ENCODE assay signal across 8 mouse cellular contexts in the genomic region with DNA sequence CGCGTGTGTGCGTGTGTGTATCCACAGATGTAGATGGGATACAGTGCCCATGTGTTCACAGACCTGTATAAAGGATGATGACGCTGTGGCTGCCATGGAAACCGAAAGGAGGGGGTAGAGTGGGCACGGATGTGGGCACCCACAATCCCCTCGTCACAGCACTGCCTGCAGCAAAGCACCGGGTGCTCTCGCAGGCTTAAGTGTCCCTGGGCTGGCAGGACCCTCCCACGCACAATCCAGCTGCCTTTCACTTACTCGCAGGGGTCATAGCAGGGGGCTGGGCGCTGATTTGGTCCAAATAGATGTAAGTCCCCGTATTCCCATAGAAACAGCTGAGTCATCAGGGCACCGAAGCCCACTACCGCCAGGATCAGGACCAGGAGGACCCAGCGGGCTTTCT. TPM values are rescaled to one million over a fixed set of nuclear protein-coding genes. Genes with fewer than 3 reads are reported as not detected.
DNase-seq lines count a peak whose midpoint lies in the region; ATAC-seq and TF ChIP-seq lines count a peak whose summit lies in the region.

No protein-coding gene starts in this region.

- TF ChIP-seq POLR2A in kidney, adult 2 months (IDR thresholded peaks at IDR 0.05; ENCODE audit: low read depth, low read length), result no peak

- no peak overlapping the region for H3K4me3 ChIP-seq in heart, embryonic 16.5 days (ENCODE audit: low read length)
- H3K4me3 ChIP-seq in kidney, adult 2 months (ENCODE audit: insufficient read depth, low read depth, low read length), result no peak overlapping the region

- peaks cover 18% of the 10 kb centered on the region for H3K4me1 ChIP-seq in heart, embryonic 16.5 days (ENCODE audit: control insufficient read depth, insufficient read depth, low read length)
- H3K4me1 ChIP-seq in kidney, adult 2 months (ENCODE audit: control insufficient read depth, insufficient read depth, low read length), result no peaks in the 10 kb centered on the region

- 74% methylated on average over 16 of the region's 16 CpGs for WGBS in heart, embryonic 16.5 days
- WGBS in kidney, adult 2 months, result 74% methylated on average over 16 of the region's 16 CpGs

- intact Hi-C loops in heart, postnatal 10 days (cut with DNase I), result no loop called here
- intact Hi-C loops in left cerebral cortex, postnatal 36 days (cut with DNase I), result loop anchor here (5.0 kb wide), 1 partner anchor 94 kb away; a partner anchor contains a TSS

- no peak overlapping the region for H3K27ac ChIP-seq in heart, embryonic 16.5 days (ENCODE audit: low read length)
- H3K27ac ChIP-seq in kidney, adult 2 months (ENCODE audit: insufficient read depth, low read depth, low read length), result no peak overlapping the region

- 0 out of 2 replicates have a peak, but pooled peaks have one; percentile 25 for ATAC-seq in heart, embryonic 16.5 days (replicated peaks; ENCODE audit: extremely low read depth, insufficient read depth, low FRiP score)

- H3K4me2 ChIP-seq in heart, embryonic 16.5 days (ENCODE audit: low read depth, low read length), result no peak overlapping the region

- no peak for DNase-seq in heart, postnatal 10 days
- peak; percentile 72 for DNase-seq in adrenal gland, postnatal 14 days
- DNase-seq in frontal cortex, postnatal 10 days (ENCODE audit: low spot score in 2 of 2), result peak; percentile 83 to 90
- DNase-seq in left cerebral cortex, postnatal 36 days (ENCODE audit: low spot score in 2 of 2), result peak; percentile 89 to 90
- DNase-seq in natural killer cell, adult 2 months (ENCODE audit: low spot score in 2 of 2), result peak; percentile 90 to 93
- DNase-seq in thymus, postnatal 4 days, result peak; percentile 93
- DNase-seq in kidney, adult 2 months, result no peak

- H3K9me3 ChIP-seq in heart, embryonic 16.5 days (replicated peaks; ENCODE audit: control insufficient read depth, low read length), result no peaks in the 10 kb centered on the region

- no peak overlapping the region for H3K9ac ChIP-seq in heart, embryonic 16.5 days (ENCODE audit: low read length)

- peaks cover 5% of the 10 kb centered on the region; the same call in 1 of the 2 replicates for H3K36me3 ChIP-seq in heart, embryonic 16.5 days (ENCODE audit: control insufficient read depth, insufficient read depth)
- H3K36me3 ChIP-seq in kidney, adult 2 months (ENCODE audit: control insufficient read depth, insufficient read depth, low read length), result no peaks in the 10 kb centered on the region

- H3K27me3 ChIP-seq in heart, embryonic 16.5 days (ENCODE audit: control insufficient read depth, insufficient read depth, low read length), result no peaks in the 10 kb centered on the region
- no peaks in the 10 kb centered on the region for H3K27me3 ChIP-seq in kidney, adult 2 months (replicated peaks; ENCODE audit: control insufficient read depth, insufficient read depth, low read length)

- no peak for TF ChIP-seq CTCF in kidney, adult 2 months (conservative IDR thresholded peaks at IDR 0.05; ENCODE audit: insufficient read depth, insufficient read length, low read depth, low read length)

RNA-seq across cellular contexts. Expression of a gene that starts 11.6 kb away (rescaled TPM):
- 58.6 and 63.4 TPM in 2 replicates for polyA plus RNA-seq in heart, embryonic 16.5 days (2015; fragmentation: Nextera tagmentation; extraction: Ambion mirVana)
- 10 to 100 TPM; 32.5 to 35.1 TPM for total RNA-seq in heart, postnatal 10 days (2021)
- total RNA-seq in adrenal gland, postnatal 14 days (2021), result 87.2 and 100 TPM in 2 replicates
- total RNA-seq in left cerebral cortex, postnatal 36 days (2021), result 100 to 1,000 TPM; 818 to 936 TPM
- polyA plus RNA-seq in kidney, adult 2 months (2012; rRNA removed), result 142 and 163 TPM in 2 replicates

RNA-seq across cellular contexts. Expression of a gene that starts 11.6 kb away (rescaled TPM):
- 40.7 and 41.5 TPM in 2 replicates for polyA plus RNA-seq in heart, embryonic 16.5 days (2015; fragmentation: Nextera tagmentation; extraction: Ambion mirVana)
- 10 to 100 TPM; 60.3 to 65.0 TPM for total RNA-seq in heart, postnatal 10 days (2021)
- 13.6 and 14.4 TPM in 2 replicates for total RNA-seq in adrenal gland, postnatal 14 days (2021)
- 10 to 100 TPM; 29.4 to 31.1 TPM for total RNA-seq in left cerebral cortex, postnatal 36 days (2021)
- 16.9 and 19.3 TPM in 2 replicates for polyA plus RNA-seq in kidney, adult 2 months (2012; rRNA removed)

RNA-seq across cellular contexts. Expression of a gene that starts 18.4 kb away (rescaled TPM):
- polyA plus RNA-seq in heart, embryonic 16.5 days (2015; fragmentation: Nextera tagmentation; extraction: Ambion mirVana), result 0.25 and 0.38 TPM in 2 replicates
- total RNA-seq in heart, postnatal 10 days (2021), result under 1 TPM; 0.31 to 0.55 TPM
- 0.44 and 0.64 TPM in 2 replicates for total RNA-seq in adrenal gland, postnatal 14 days (2021)
- under 1 TPM in 1 of 2 experiments, not detected in 1; 0.22 TPM for total RNA-seq in left cerebral cortex, postnatal 36 days (2021)
- polyA plus RNA-seq in kidney, adult 2 months (2012; rRNA removed), result 0.48 and 0.61 TPM in 2 replicates

RNA-seq across cellular contexts. Expression of a gene that starts 42.3 kb away (rescaled TPM):
- 1.7 and 2.7 TPM in 2 replicates for polyA plus RNA-seq in heart, embryonic 16.5 days (2015; fragmentation: Nextera tagmentation; extraction: Ambion mirVana)
- total RNA-seq in heart, postnatal 10 days (2021), result 1 to 10 TPM; 3.1 to 3.6 TPM
- total RNA-seq in adrenal gland, postnatal 14 days (2021), result 2.7 and 3.5 TPM in 2 replicates
- total RNA-seq in left cerebral cortex, postnatal 36 days (2021), result under 1 TPM; 0.25 to 0.48 TPM
- 1.2 and 1.5 TPM in 2 replicates for polyA plus RNA-seq in kidney, adult 2 months (2012; rRNA removed)

RNA-seq across cellular contexts. Expression of a gene that starts 49.9 kb away (rescaled TPM):
- 82.3 and 84.0 TPM in 2 replicates for polyA plus RNA-seq in heart, embryonic 16.5 days (2015; fragmentation: Nextera tagmentation; extraction: Ambion mirVana)
- total RNA-seq in heart, postnatal 10 days (2021), result 100 to 1,000 TPM; 171 to 174 TPM
- total RNA-seq in adrenal gland, postnatal 14 days (2021), result 197 and 255 TPM in 2 replicates
- total RNA-seq in left cerebral cortex, postnatal 36 days (2021), result 100 to 1,000 TPM; 113 to 124 TPM
- 83.9 and 89.2 TPM in 2 replicates for polyA plus RNA-seq in kidney, adult 2 months (2012; rRNA removed)

Comparison
In these comparisons a context has a peak if more than half of its experiments do, and no peak if none do; other contexts are left out.
1. DNase-seq: peak in adrenal gland, postnatal 14 days (single experiment), frontal cortex, postnatal 10 days (2 of 2), left cerebral cortex, postnatal 36 days (2 of 2), natural killer cell, adult 2 months (2 of 2) and thymus, postnatal 4 days (single experiment); none in heart, postnatal 10 days (0 of 2) and kidney, adult 2 months (single experiment).